In the genomic region with DNA sequence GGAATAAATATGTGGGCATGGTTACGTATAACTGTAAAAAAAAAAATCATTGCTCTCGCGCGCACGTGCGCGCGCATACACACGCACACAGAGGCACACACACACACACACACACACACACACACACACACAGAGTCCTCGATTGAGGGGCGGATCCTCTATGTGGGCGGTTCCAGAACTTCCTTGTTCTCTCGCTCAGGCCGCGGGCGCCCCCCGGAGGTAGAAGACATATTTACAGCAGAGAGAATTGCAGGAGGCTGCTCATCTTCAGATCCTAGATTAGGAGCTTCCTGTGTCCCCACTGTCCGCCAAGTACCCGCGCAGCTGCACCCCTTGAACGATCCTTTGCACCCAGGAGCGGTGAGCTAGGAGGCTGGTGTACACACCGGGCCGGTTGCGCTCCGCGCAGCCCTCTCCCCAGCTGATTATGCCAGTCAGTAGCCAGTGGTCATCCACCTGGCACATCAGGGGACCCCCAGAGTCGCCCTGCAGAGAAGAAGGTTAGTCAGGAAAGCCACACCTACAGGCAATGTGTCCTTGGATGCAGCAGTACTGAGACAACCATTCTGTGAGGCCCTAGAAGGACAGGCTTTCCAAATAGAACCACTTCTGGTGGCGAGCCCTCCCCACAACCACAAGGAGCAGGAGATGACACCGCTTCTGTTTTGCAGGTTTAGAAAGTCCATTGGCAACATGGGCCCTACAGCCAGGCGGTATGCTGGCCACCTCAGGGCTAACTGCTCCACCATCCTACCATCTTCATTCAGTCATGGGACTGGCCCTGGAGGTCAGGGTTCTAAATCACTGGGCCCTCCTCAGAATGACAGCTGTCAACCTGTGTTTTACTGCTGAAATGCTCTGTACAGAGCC, we compare ENCODE assay signal across 8 mouse cellular contexts. TPM values are rescaled to one million over a fixed set of nuclear protein-coding genes. Genes with fewer than 3 reads are reported as not detected.
DNase-seq lines count a peak whose midpoint lies in the region; ATAC-seq and TF ChIP-seq lines count a peak whose summit lies in the region.

No protein-coding gene starts in this region.

- 9% methylated on average over 31 of the region's 31 CpGs for WGBS in intestine, postnatal 0 days
- WGBS in midbrain, embryonic 12.5 days = 11% methylated on average over 31 of the region's 31 CpGs

- H3K4me3 ChIP-seq in intestine, postnatal 0 days (ENCODE audit: low read depth, low read length) = no peak overlapping the region
- H3K4me3 ChIP-seq in midbrain, embryonic 12.5 days = peak overlapping the region; percentile 27; the same call in 1 of the 2 replicates

- H3K9ac ChIP-seq in intestine, postnatal 0 days (ENCODE audit: low read depth, low read length) = 0 out of 2 replicates have a peak overlapping the region, but pooled peaks have one; percentile 11
- H3K9ac ChIP-seq in midbrain, embryonic 12.5 days (replicated peaks) = peak overlapping the region; percentile 51

- no peaks in the 10 kb centered on the region for H3K27me3 ChIP-seq in intestine, postnatal 0 days (replicated peaks; ENCODE audit: control insufficient read depth, insufficient read depth, low read length)
- peaks cover 20% of the 10 kb centered on the region for H3K27me3 ChIP-seq in midbrain, embryonic 12.5 days

- intact Hi-C loops in left cerebral cortex, postnatal 4 days (cut with DNase I) = no loop called here

- H3K36me3 ChIP-seq in intestine, postnatal 0 days (ENCODE audit: control insufficient read depth, insufficient read depth) = no peaks in the 10 kb centered on the region
- H3K36me3 ChIP-seq in midbrain, embryonic 12.5 days = no peaks in the 10 kb centered on the region

- H3K27ac ChIP-seq in intestine, postnatal 0 days (ENCODE audit: low read depth, low read length) = peak overlapping the region; percentile 68
- no peak overlapping the region for H3K27ac ChIP-seq in midbrain, embryonic 12.5 days (replicated peaks)

- 0 out of 2 replicates have a peak, but pooled peaks cover 12% of the 10 kb centered on the region for H3K4me1 ChIP-seq in intestine, postnatal 0 days (replicated peaks; ENCODE audit: control insufficient read depth, insufficient read depth, low read length)
- peaks cover 10% of the 10 kb centered on the region for H3K4me1 ChIP-seq in midbrain, embryonic 12.5 days

- TF ChIP-seq CTCF in intestine, postnatal 0 days (IDR thresholded peaks at IDR 0.05; ENCODE audit: low read depth) = peak; percentile 92

- H3K9me3 ChIP-seq in intestine, postnatal 0 days (ENCODE audit: control insufficient read depth) = no peaks in the 10 kb centered on the region
- H3K9me3 ChIP-seq in midbrain, embryonic 12.5 days = no peaks in the 10 kb centered on the region

- peak overlapping the region; percentile 52 for H3K4me2 ChIP-seq in intestine, postnatal 0 days (replicated peaks; ENCODE audit: low read depth)
- peak overlapping the region; percentile 55 for H3K4me2 ChIP-seq in midbrain, embryonic 12.5 days (replicated peaks)

- peak; percentile 90 for ATAC-seq in granulocyte monocyte progenitor cell, adult 5-6 weeks (replicated peaks; ENCODE audit: poor library complexity, severe bottlenecking)
- peak; percentile 74 for ATAC-seq in intestine, postnatal 0 days
- peak; percentile 82 for ATAC-seq in midbrain, embryonic 12.5 days (ENCODE audit: low FRiP score, low read depth)

- DNase-seq in adrenal gland, adult 2 months = peak; percentile 93
- peak; percentile 85 for DNase-seq in embryo, embryonic 11.5 days (ENCODE audit: low read depth, low spot score)
- DNase-seq in left cerebral cortex, postnatal 4 days = peak; percentile 95
- peak; percentile 69 for DNase-seq in skeletal muscle tissue, adult 2 months (ENCODE audit: low read depth, low spot score)
- no peak for DNase-seq in MN1 (ENCODE audit: low spot score)

RNA-seq across cellular contexts. Expression of a gene that starts 4.1 kb away (rescaled TPM):
- total RNA-seq in adrenal gland, adult 2 months (2021) = not detected
- polyA plus RNA-seq in adrenal gland, adult 2 months (2012; rRNA removed) = not detected in 2 replicates
- total RNA-seq in granulocyte monocyte progenitor cell, adult 5-6 weeks (2014; fragmentation: Nextera tagmentation) = not detected in 2 replicates
- total RNA-seq in granulocyte monocyte progenitor cell, adult 5-6 weeks (2017) = not detected in 2 replicates
- polyA plus RNA-seq in intestine, postnatal 0 days (2015; fragmentation: Nextera tagmentation; extraction: Ambion mirVana) = 0.09 TPM in 1 of 2 replicates, not detected in the other
- not detected for total RNA-seq in left cerebral cortex, postnatal 4 days (2021)
- 0.17 TPM in 1 of 2 replicates, not detected in the other for polyA plus RNA-seq in midbrain, embryonic 12.5 days (2016; fragmentation: Nextera tagmentation; extraction: Ambion mirVana)

RNA-seq across cellular contexts. Expression of a gene that starts 13.4 kb away (rescaled TPM):
- total RNA-seq in adrenal gland, adult 2 months (2021) = under 1 TPM; 0.21 to 0.26 TPM
- polyA plus RNA-seq in adrenal gland, adult 2 months (2012; rRNA removed) = 0.63 and 0.74 TPM in 2 replicates
- total RNA-seq in granulocyte monocyte progenitor cell, adult 5-6 weeks (2014; fragmentation: Nextera tagmentation) = not detected in 2 replicates
- total RNA-seq in granulocyte monocyte progenitor cell, adult 5-6 weeks (2017) = not detected in 2 replicates
- polyA plus RNA-seq in intestine, postnatal 0 days (2015; fragmentation: Nextera tagmentation; extraction: Ambion mirVana) = 4.7 and 12.1 TPM in 2 replicates
- under 1 TPM in 1 of 2 experiments, not detected in 1; 0.22 TPM for total RNA-seq in left cerebral cortex, postnatal 4 days (2021)
- polyA plus RNA-seq in midbrain, embryonic 12.5 days (2016; fragmentation: Nextera tagmentation; extraction: Ambion mirVana) = not detected in 2 replicates

RNA-seq across cellular contexts. Expression of a gene that starts 38.7 kb away (rescaled TPM):
- total RNA-seq in adrenal gland, adult 2 months (2021) = not detected
- polyA plus RNA-seq in adrenal gland, adult 2 months (2012; rRNA removed) = not detected in 2 replicates
- total RNA-seq in granulocyte monocyte progenitor cell, adult 5-6 weeks (2014; fragmentation: Nextera tagmentation) = not detected in 2 replicates
- not detected in 2 replicates for total RNA-seq in granulocyte monocyte progenitor cell, adult 5-6 weeks (2017)
- polyA plus RNA-seq in intestine, postnatal 0 days (2015; fragmentation: Nextera tagmentation; extraction: Ambion mirVana) = not detected in 2 replicates
- not detected for total RNA-seq in left cerebral cortex, postnatal 4 days (2021)
- polyA plus RNA-seq in midbrain, embryonic 12.5 days (2016; fragmentation: Nextera tagmentation; extraction: Ambion mirVana) = not detected in 2 replicates

RNA-seq across cellular contexts. Expression of a gene that starts 44.1 kb away (rescaled TPM):
- under 1 TPM; 0.24 to 0.46 TPM for total RNA-seq in adrenal gland, adult 2 months (2021)
- 0.58 and 0.68 TPM in 2 replicates for polyA plus RNA-seq in adrenal gland, adult 2 months (2012; rRNA removed)
- not detected in 2 replicates for total RNA-seq in granulocyte monocyte progenitor cell, adult 5-6 weeks (2014; fragmentation: Nextera tagmentation)
- not detected in 2 replicates for total RNA-seq in granulocyte monocyte progenitor cell, adult 5-6 weeks (2017)
- 0.12 and 0.18 TPM in 2 replicates for polyA plus RNA-seq in intestine, postnatal 0 days (2015; fragmentation: Nextera tagmentation; extraction: Ambion mirVana)
- total RNA-seq in left cerebral cortex, postnatal 4 days (2021) = not detected
- 0.19 and 0.37 TPM in 2 replicates for polyA plus RNA-seq in midbrain, embryonic 12.5 days (2016; fragmentation: Nextera tagmentation; extraction: Ambion mirVana)

RNA-seq across cellular contexts. Expression of a gene that starts 52.3 kb away (rescaled TPM):
- not detected for total RNA-seq in adrenal gland, adult 2 months (2021)
- not detected in 2 replicates for polyA plus RNA-seq in adrenal gland, adult 2 months (2012; rRNA removed)
- total RNA-seq in granulocyte monocyte progenitor cell, adult 5-6 weeks (2014; fragmentation: Nextera tagmentation) = not detected in 2 replicates
- total RNA-seq in granulocyte monocyte progenitor cell, adult 5-6 weeks (2017) = not detected in 2 replicates
- not detected in 2 replicates for polyA plus RNA-seq in intestine, postnatal 0 days (2015; fragmentation: Nextera tagmentation; extraction: Ambion mirVana)
- not detected for total RNA-seq in left cerebral cortex, postnatal 4 days (2021)
- not detected in 2 replicates for polyA plus RNA-seq in midbrain, embryonic 12.5 days (2016; fragmentation: Nextera tagmentation; extraction: Ambion mirVana)
